Mouse (Mus musculus) MEL (cell line): Measurements from ENCODE around the gene Rpl10-ps3. TPM values are rescaled to one million over a fixed set of nuclear protein-coding genes. Genes with fewer than 3 reads are reported as not detected.

Experiments used
- DNase-seq: peaks from one replicate; pipeline ENCODE4 v3.0.0; 2011; ENCODE audit warnings: low read depth, low spot score
- H3K27ac ChIP-seq: 2 replicates; pipeline ENCODE4 v1.5.1; 2012; ENCODE audit warnings: low read depth, mild to moderate bottlenecking, control low read depth, low read length, moderate library complexity; ENCODE audit not compliant: control insufficient read depth
- H3K27me3 ChIP-seq, 2 experiments: fragments of 150-350 bp in 1 of 2; sonication (generic) in 1 of 2; 2 replicates each; pipeline ENCODE4 v1.6.1; 2012; ENCODE audit warnings: low read length in 2 of 2, mild to moderate bottlenecking in 2 of 2, improper control_type of control experiment in 1 of 2, moderate library complexity in 1 of 2; ENCODE audit not compliant: insufficient read depth in 2 of 2, control insufficient read depth in 1 of 2
- H3K36me3 ChIP-seq, 2 experiments: 2 replicates each; pipeline ENCODE4 v1.6.1; 2012 to 2014; ENCODE audit warnings: low read length in 2 of 2, improper control_type of control experiment in 1 of 2, inconsistent platforms in 1 of 2, mild to moderate bottlenecking in 1 of 2; ENCODE audit not compliant: insufficient read depth in 2 of 2, control insufficient read depth in 1 of 2
- H3K4me1 ChIP-seq, 2 experiments: fragments of 150-350 bp in 1 of 2; sonication (generic) in 1 of 2; 2 replicates each; pipeline ENCODE4 v1.6.1; 2012; ENCODE audit warnings: low read length in 2 of 2, improper control_type of control experiment in 1 of 2, mild to moderate bottlenecking in 1 of 2; ENCODE audit not compliant: insufficient read depth in 2 of 2, control insufficient read depth in 1 of 2
- H3K4me3 ChIP-seq, 2 experiments: fragments of 150-350 bp in 1 of 2; sonication (generic) in 1 of 2; 2 replicates each; pipeline ENCODE4 v1.5.1; 2012; ENCODE audit warnings: low read depth in 2 of 2, low read length in 2 of 2, mild to moderate bottlenecking in 2 of 2, moderate library complexity in 2 of 2, control low read depth in 1 of 2, improper control_type of control experiment in 1 of 2; ENCODE audit not compliant: control insufficient read depth in 1 of 2, insufficient read depth in 1 of 2
- H3K79me2 ChIP-seq: 2 replicates; pipeline ENCODE4 v1.6.1; 2012; ENCODE audit warnings: mild to moderate bottlenecking, low read length, moderate library complexity; ENCODE audit not compliant: control insufficient read depth, poor library complexity, insufficient read depth
- H3K9ac ChIP-seq: 2 replicates; pipeline ENCODE4 v1.6.1; 2012; ENCODE audit warnings: low read depth, mild to moderate bottlenecking, control low read depth, low read length, moderate library complexity; ENCODE audit not compliant: control insufficient read depth, poor library complexity, severe bottlenecking
- H3K9me3 ChIP-seq: fragments of 150-350 bp; sonication (generic); replicated peaks from 2 replicates; pipeline ENCODE4 v1.6.1; 2012; ENCODE audit warnings: mild to moderate bottlenecking, low read length, improper control_type of control experiment, moderate library complexity; ENCODE audit not compliant: insufficient read depth
- BHLHE40 ChIP-seq: IDR thresholded peaks from 2 replicates; pipeline ENCODE4 v1.6.1; 2012; ENCODE audit warnings: low read depth, mild to moderate bottlenecking, inconsistent platforms, low read length, improper control_type of control experiment, borderline replicate concordance
- CHD1 ChIP-seq: IDR thresholded peaks from 2 replicates; pipeline ENCODE4 v1.6.1; 2012; ENCODE audit warnings: low read depth, mild to moderate bottlenecking, inconsistent platforms, low read length, improper control_type of control experiment
- CHD2 ChIP-seq: IDR thresholded peaks from 2 replicates; pipeline ENCODE4 v1.6.1; 2011; ENCODE audit warnings: low read length, improper control_type of control experiment
- E2F4 ChIP-seq: IDR thresholded peaks from 2 replicates; pipeline ENCODE4 v1.6.1; 2011; ENCODE audit warnings: low read depth, low read length, improper control_type of control experiment, borderline replicate concordance
- ELF1 ChIP-seq: IDR thresholded peaks from 2 replicates; pipeline ENCODE4 v1.6.1; 2014; ENCODE audit warnings: low read depth, mild to moderate bottlenecking, inconsistent platforms, low read length, improper control_type of control experiment, moderate library complexity
- EP300 ChIP-seq, 2 experiments: IDR thresholded peaks; 2 replicates each; pipeline ENCODE4 v1.6.1; 2011; ENCODE audit warnings: improper control_type of control experiment in 2 of 2, low read length in 2 of 2, low read depth in 1 of 2, mild to moderate bottlenecking in 1 of 2
- GABPA ChIP-seq: IDR thresholded peaks from 2 replicates; pipeline ENCODE4 v1.6.1; 2012; ENCODE audit warnings: low read depth, mild to moderate bottlenecking, inconsistent platforms, low read length, improper control_type of control experiment, moderate library complexity
- GATA1 ChIP-seq: IDR thresholded peaks from 2 replicates; pipeline ENCODE4 v1.6.1; 2011; ENCODE audit warnings: low read depth, low read length, improper control_type of control experiment
- JUND ChIP-seq: IDR thresholded peaks from 2 replicates; pipeline ENCODE4 v1.6.1; 2011; ENCODE audit warnings: low read depth, mild to moderate bottlenecking, improper control_type of control experiment, low read length
- KAT2A ChIP-seq: conservative IDR thresholded peaks from 2 replicates; pipeline ENCODE4 v1.6.1; 2012; ENCODE audit warnings: low read depth, low read length, improper control_type of control experiment, inconsistent platforms
- MAFK ChIP-seq: IDR thresholded peaks from 2 replicates; pipeline ENCODE4 v1.6.1; 2011; ENCODE audit warnings: low read depth, mild to moderate bottlenecking, low read length, improper control_type of control experiment, borderline replicate concordance
- MAX ChIP-seq: IDR thresholded peaks from 2 replicates; pipeline ENCODE4 v1.6.1; 2011; ENCODE audit warnings: low read length, improper control_type of control experiment
- MAZ ChIP-seq: IDR thresholded peaks from 2 replicates; pipeline ENCODE4 v1.6.1; 2012; ENCODE audit warnings: low read depth, mild to moderate bottlenecking, inconsistent platforms, low read length, improper control_type of control experiment
- MXI1 ChIP-seq: IDR thresholded peaks from 2 replicates; pipeline ENCODE4 v1.6.1; 2011; ENCODE audit warnings: mild to moderate bottlenecking, low read depth, low read length, improper control_type of control experiment
- MYC ChIP-seq: IDR thresholded peaks from 2 replicates; pipeline ENCODE4 v1.6.1; 2011; ENCODE audit warnings: low read depth, mild to moderate bottlenecking, low read length, improper control_type of control experiment, moderate library complexity
- NELFE ChIP-seq: IDR thresholded peaks from 2 replicates; pipeline ENCODE4 v1.6.1; 2011; ENCODE audit warnings: low read depth, low read length, improper control_type of control experiment
- NRF1 ChIP-seq: IDR thresholded peaks from 2 replicates; pipeline ENCODE4 v1.6.1; 2014; ENCODE audit warnings: low read depth, mild to moderate bottlenecking, inconsistent platforms, low read length, improper control_type of control experiment, moderate library complexity; ENCODE audit not compliant: poor library complexity, insufficient read depth, severe bottlenecking
- POLR2A ChIP-seq, 2 experiments: IDR thresholded peaks; 2 replicates each; pipeline ENCODE4 v1.6.1; 2011 to 2012; ENCODE audit warnings: low read length in 2 of 2, mild to moderate bottlenecking in 2 of 2, control low read depth in 1 of 2, improper control_type of control experiment in 1 of 2, low read depth in 1 of 2, moderate library complexity in 1 of 2; ENCODE audit not compliant: control insufficient read depth in 1 of 2, insufficient read depth in 1 of 2, poor library complexity in 1 of 2
- POLR2AphosphoS2 ChIP-seq: IDR thresholded peaks from 2 replicates; pipeline ENCODE4 v1.6.1; 2011; ENCODE audit warnings: low read length, improper control_type of control experiment
- POLR2AphosphoS5 ChIP-seq: IDR thresholded peaks from 2 replicates; pipeline ENCODE4 v1.6.1; 2012; ENCODE audit warnings: low read depth, borderline replicate concordance, mild to moderate bottlenecking, inconsistent platforms, low read length, moderate library complexity, mixed read lengths
- RCOR1 ChIP-seq: IDR thresholded peaks from 2 replicates; pipeline ENCODE4 v1.6.1; 2012; ENCODE audit warnings: low read depth, mild to moderate bottlenecking, inconsistent platforms, low read length, improper control_type of control experiment
- TBP ChIP-seq: IDR thresholded peaks from 2 replicates; pipeline ENCODE4 v1.8.0; 2011; ENCODE audit warnings: low read depth, low read length, improper control_type of control experiment
- USF1 ChIP-seq: IDR thresholded peaks from 2 replicates; pipeline ENCODE4 v1.6.1; 2014; ENCODE audit warnings: low read depth, mild to moderate bottlenecking, inconsistent platforms, low read length, improper control_type of control experiment, moderate library complexity
- USF2 ChIP-seq, 2 experiments: IDR thresholded peaks; 2 replicates each; pipeline ENCODE4 v1.6.1; 2011 to 2012; ENCODE audit warnings: improper control_type of control experiment in 2 of 2, low read length in 2 of 2, borderline replicate concordance in 1 of 2, inconsistent platforms in 1 of 2, low read depth in 1 of 2, mild to moderate bottlenecking in 1 of 2; ENCODE audit not compliant: insufficient read depth in 1 of 2
- ZC3H11A ChIP-seq: IDR thresholded peaks from 2 replicates; pipeline ENCODE4 v1.6.1; 2012; ENCODE audit warnings: low read depth, mild to moderate bottlenecking, inconsistent platforms, low read length, improper control_type of control experiment
- ZNF384 ChIP-seq: IDR thresholded peaks from 2 replicates; pipeline ENCODE4 v1.6.1; 2012; ENCODE audit warnings: low read depth, mild to moderate bottlenecking, inconsistent platforms, low read length, improper control_type of control experiment
- polyA plus RNA-seq, 2 experiments: library from polyadenylated mRNA; stranded (reverse) in 1 of 2; unstranded in 1 of 2; fragments of >175 nt in 1 of 2; fragments of >200 nt in 1 of 2; gene quantifications; 2 replicates each; pipeline versions ENCODE4 v1.2.1 to v1.2.4; 2012; ENCODE audit warnings: low replicate concordance in 2 of 2, low read depth in 1 of 2; ENCODE audit not compliant: insufficient read length in 2 of 2, insufficient read depth in 1 of 2, missing spikeins in 1 of 2
- total RNA-seq: library from RNA; depleted of rRNA; stranded (reverse); fragments of 300-350 nt; gene quantifications from 2 replicates; pipeline ENCODE4 v1.2.3, GENCODE M21; 2012; rRNA removed

The Rpl10-ps3 gene
- total RNA-seq (202 and 355 TPM in 2 replicates), polyA plus RNA-seq (1,000 to 10,000 TPM in 1 of 2 experiments, 100 to 1,000 TPM in 1; 196 to 2,425 TPM)

GRCm38 (mm10) chr9:50344868-50345267, at the start of gene Rpl10-ps3:
Gene Rpl10-ps3 (minus strand): TSS chr9:50344968.
- Histone ChIP-seq H3K79me2 (no peaks in the 10 kb centered on the region), H3K4me3 (no peak within 1 kb of the TSS), H3K9ac (no peak within 1 kb of the TSS), H3K9me3 (no peaks in the 10 kb centered on the region), H3K36me3 (no peaks in the 10 kb centered on the region), H3K27ac (no peak within 1 kb of the TSS), H3K27me3 (no peaks in the 10 kb centered on the region), H3K4me1 (no peaks in the 10 kb centered on the region)
- TF ChIP-seq KAT2A (no peak), GABPA (no peak), NELFE (no peak), MXI1 (no peak), CHD1 (no peak), MYC (no peak), ELF1 (no peak), RCOR1 (no peak), ZC3H11A (no peak), JUND (no peak), CHD2 (no peak), EP300 (IDR thresholded peaks at IDR 0.05; ENCODE audit: low read depth in 1 of 2, low read length in 2 of 2) (no peak), TBP (no peak), POLR2A (IDR thresholded peaks at IDR 0.05; ENCODE audit: control insufficient read depth in 1 of 2, insufficient read depth in 1 of 2, low read depth in 1 of 2, low read length in 2 of 2, poor library complexity in 1 of 2) (no peak)
- no peak for DNase-seq

GRCm38 (mm10) chr9:50375598-50375997, 30.8 kb upstream of the Rpl10-ps3 start:
- Histone ChIP-seq H3K9ac (no peak overlapping the region), H3K9me3 (no peaks in the 10 kb centered on the region), H3K4me1 (no peaks in the 10 kb centered on the region), H3K27ac (no peak overlapping the region), H3K36me3 (no peaks in the 10 kb centered on the region), H3K27me3 (no peaks in the 10 kb centered on the region; a peak in 1 of 4 replicates), H3K79me2 (no peaks in the 10 kb centered on the region), H3K4me3 (no peak overlapping the region)
- no peak for TF ChIP-seq ZNF384
- no peak for TF ChIP-seq POLR2AphosphoS5
- no peak for TF ChIP-seq MAX
- no peak for TF ChIP-seq EP300 (IDR thresholded peaks at IDR 0.05; ENCODE audit: low read depth in 1 of 2, low read length in 2 of 2)
- no peak for TF ChIP-seq USF1
- no peak for TF ChIP-seq MYC
- no peak for TF ChIP-seq BHLHE40
- TF ChIP-seq POLR2A (IDR thresholded peaks at IDR 0.05; ENCODE audit: control insufficient read depth in 1 of 2, insufficient read depth in 1 of 2, low read depth in 1 of 2, low read length in 2 of 2, poor library complexity in 1 of 2) = no peak
- no peak for TF ChIP-seq POLR2AphosphoS2
- no peak for TF ChIP-seq GABPA
- no peak for TF ChIP-seq ELF1
- no peak for TF ChIP-seq KAT2A
- no peak for TF ChIP-seq E2F4
- TF ChIP-seq GATA1 = no peak
- TF ChIP-seq MAFK = no peak
- TF ChIP-seq NELFE = no peak
- no peak for TF ChIP-seq TBP
- TF ChIP-seq MAZ = no peak
- no peak for TF ChIP-seq USF2 (IDR thresholded peaks at IDR 0.05; ENCODE audit: borderline replicate concordance in 1 of 2, insufficient read depth in 1 of 2, low read depth in 1 of 2, low read length in 2 of 2)
- TF ChIP-seq NRF1 = no peak
- DNase-seq = no peak
